Mouse (Mus musculus) embryonic fibroblast, embryonic 13.5 days (primary cell): ENCODE measurements around the gene Rab8a.

ENCODE experiments used
- CTCF ChIP-seq: IDR thresholded peaks from 2 replicates; pipeline ENCODE4 v1.5.1; 2011; ENCODE audit warnings: mild to moderate bottlenecking, control low read depth, low read length, moderate library complexity, borderline replicate concordance; ENCODE audit not compliant: insufficient read depth
- POLR2A ChIP-seq: IDR thresholded peaks from 2 replicates; pipeline ENCODE4 v1.6.1; 2011; ENCODE audit warnings: low read depth, mild to moderate bottlenecking, control low read depth, low read length, moderate library complexity

DNA sequence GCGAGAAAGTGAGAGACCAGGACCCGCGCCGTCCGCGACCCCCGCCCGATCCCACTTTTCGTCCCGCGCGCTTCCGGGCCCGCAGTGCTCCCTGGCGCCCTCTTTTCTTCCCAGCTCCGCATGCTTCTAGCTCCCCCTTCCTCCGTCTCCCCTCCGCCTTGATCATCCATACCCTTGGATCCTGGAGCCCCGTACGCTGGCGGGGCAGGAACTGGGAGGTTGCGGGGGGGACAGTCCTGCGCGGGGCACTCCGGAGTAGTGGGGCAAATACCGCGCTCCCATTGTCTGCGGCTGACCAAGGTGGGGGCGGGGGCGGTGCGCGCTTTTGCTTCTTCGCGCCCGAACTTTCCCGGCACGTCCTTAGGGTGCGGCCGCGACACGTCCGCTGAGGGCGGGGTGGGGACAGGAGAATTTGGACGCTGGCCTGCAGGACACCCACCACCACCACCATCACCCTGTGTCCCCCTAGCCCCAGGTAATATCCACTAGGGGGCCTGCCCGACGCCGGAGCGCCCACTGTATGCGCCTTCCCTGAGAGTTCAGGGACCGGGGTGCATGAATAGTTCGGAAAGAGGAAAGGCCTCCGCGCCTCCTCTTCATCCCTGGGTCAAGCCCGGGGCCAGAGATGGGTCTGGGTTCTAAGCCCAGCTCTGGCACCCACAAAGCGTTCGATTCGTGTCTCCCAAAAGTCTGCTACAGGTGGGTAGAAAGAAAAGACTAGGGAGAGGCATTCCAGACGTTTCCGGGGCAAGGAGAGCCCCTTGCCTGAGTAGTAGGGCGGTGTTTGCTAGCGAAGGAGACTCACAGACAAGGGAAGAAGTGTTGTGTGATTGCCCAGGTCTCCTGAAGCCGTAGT, 25.3 kb upstream of the Rab8a start:
- TF ChIP-seq CTCF (no peak), POLR2A (no peak; the same call in 1 of the 2 replicates)
